Mouse (Mus musculus) midbrain, embryonic 14.5 days (tissue): ENCODE results near the gene Arhgef3. TPM values are rescaled to one million over a fixed set of nuclear protein-coding genes. Genes with fewer than 3 reads are reported as not detected.

Experiments
- ATAC-seq: fragments of 200-750 bp; cut with Nextera tagmentation; 2 replicates; pipeline ENCODE4 v1.8.0; 2017; ENCODE audit warnings: moderate number of reproducible peaks, moderate library complexity; ENCODE audit not compliant: low FRiP score, low TSS enrichment
- DNase-seq: peaks from one replicate; pipeline ENCODE4 v3.0.0-alpha.2; 2015
- H3K27ac ChIP-seq: fragments of 300-500 bp; sonication (generic); replicated peaks from 2 replicates; pipeline ENCODE4 v1.5.1; 2014; ENCODE audit warnings: mild to moderate bottlenecking, low read depth, low read length, moderate library complexity
- H3K27me3 ChIP-seq: fragments of 300-500 bp; sonication (generic); 2 replicates; pipeline ENCODE4 v1.6.1; 2014; ENCODE audit warnings: low read length, control low read depth, mixed read lengths; ENCODE audit not compliant: control insufficient read depth, insufficient read depth
- H3K36me3 ChIP-seq: fragments of 300-500 bp; sonication (generic); 2 replicates; pipeline ENCODE4 v1.6.1; 2014; ENCODE audit warnings: low read length, control low read depth; ENCODE audit not compliant: control insufficient read depth, insufficient read depth
- H3K4me1 ChIP-seq: fragments of 300-500 bp; sonication (generic); 2 replicates; pipeline ENCODE4 v1.6.1; 2014; ENCODE audit warnings: mild to moderate bottlenecking, antibody characterized with exemption, low read length, control low read depth; ENCODE audit not compliant: control insufficient read depth, insufficient read depth
- H3K4me2 ChIP-seq: fragments of 300-500 bp; sonication (generic); 2 replicates; pipeline ENCODE4 v1.6.1; 2014; ENCODE audit warnings: mild to moderate bottlenecking, low read length, moderate library complexity
- H3K4me3 ChIP-seq: fragments of 300-500 bp; sonication (generic); replicated peaks from 2 replicates; pipeline ENCODE4 v1.5.1; 2014; ENCODE audit warnings: low read depth, low read length
- H3K9ac ChIP-seq: fragments of 300-500 bp; sonication (generic); replicated peaks from 2 replicates; pipeline ENCODE4 v1.6.1; 2014; ENCODE audit warnings: mild to moderate bottlenecking, low read length, moderate library complexity
- H3K9me3 ChIP-seq: fragments of 300-500 bp; sonication (generic); 2 replicates; pipeline ENCODE4 v1.6.1; 2016; ENCODE audit warnings: low read length, control low read depth, mixed read lengths; ENCODE audit not compliant: control insufficient read depth
- WGBS: fragments of 180-500 bp; shearing (Covaris S2); extraction: QIAGEN DNeasy Blood & Tissue Kit; methylation state at CpG from one replicate; pipeline ENCODE4 v1.1.7; 2014; 5-methylcytosine and 5-hydroxymethylcytosine counted together
- polyA plus RNA-seq: library from polyadenylated mRNA; unstranded; fragments of >200 nt; fragmentation: Nextera tagmentation; extraction: Ambion mirVana; gene quantifications from 2 replicates; pipeline ENCODE4 v1.2.1, GENCODE M21; 2014

Gene Arhgef3
- polyA plus RNA-seq, 1 experiment from 2014 or later = 5.3 TPM

DNA sequence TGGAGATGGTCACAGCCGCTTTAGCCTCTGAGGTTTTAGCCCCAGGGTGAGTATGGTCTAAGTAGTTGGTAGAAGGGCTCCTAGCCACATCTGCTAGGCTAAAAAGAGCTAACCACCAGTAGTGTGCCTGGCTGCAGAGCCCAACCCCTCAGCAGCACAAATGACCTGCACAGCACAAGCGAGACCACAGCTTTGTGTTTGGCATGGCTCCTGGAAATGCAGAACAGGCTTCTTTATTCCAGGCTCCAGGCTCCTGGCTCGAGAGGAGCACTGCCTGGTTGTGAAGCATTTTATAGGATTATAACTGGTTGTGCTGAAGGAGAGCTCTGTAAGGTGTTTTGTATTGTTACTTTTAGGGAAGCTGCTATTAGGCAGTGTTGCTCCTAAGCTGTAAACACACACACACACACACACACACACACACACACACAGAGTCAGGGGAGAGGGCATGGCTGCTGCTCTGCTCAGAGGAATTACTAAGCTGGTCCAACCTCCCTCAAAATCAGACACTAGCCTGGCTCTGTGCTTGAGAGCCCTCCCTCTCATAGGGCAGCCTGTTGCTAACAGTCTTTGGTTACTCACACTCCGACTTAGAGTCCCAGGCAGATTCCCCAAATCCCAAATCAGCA lies 217.8 kb downstream of the Arhgef3 start:
- H3K27ac ChIP-seq = no peak overlapping the region
- H3K9ac ChIP-seq = no peak overlapping the region
- H3K36me3 ChIP-seq = no peaks in the 10 kb centered on the region
- H3K27me3 ChIP-seq = peaks cover 15% of the 10 kb centered on the region
- peaks cover 14% of the 10 kb centered on the region; the same call in 1 of the 2 replicates for H3K4me1 ChIP-seq
- H3K4me3 ChIP-seq = no peak overlapping the region
- H3K4me2 ChIP-seq = no peak overlapping the region
- WGBS = 31% methylated on average over 4 of the region's 4 CpGs
- ATAC-seq = no peak
- peak; percentile 64 for DNase-seq
- H3K9me3 ChIP-seq = no peaks in the 10 kb centered on the region

- Histone ChIP-seq H3K27ac (no peak overlapping the region), H3K9me3 (no peaks in the 10 kb centered on the region)
Observed at GRCm38 (mm10) chr14:27335331-27336207, 220.9 kb downstream of the Arhgef3 start.

GRCm38 (mm10) chr14:27336208-27337114 lies 221.8 kb downstream of the Arhgef3 start:
- Histone ChIP-seq H3K27ac (no peak overlapping the region), H3K4me1 (peaks cover 14% of the 10 kb centered on the region; the same call in 1 of the 2 replicates), H3K27me3 (peaks cover 16% of the 10 kb centered on the region), H3K4me3 (peak overlapping the region; percentile 50), H3K4me2 (peak overlapping the region; percentile 84), H3K9ac (peak overlapping the region; percentile 13; the same call in 1 of the 2 replicates), H3K36me3 (no peaks in the 10 kb centered on the region), H3K9me3 (no peaks in the 10 kb centered on the region)
- peak; percentile 47 for DNase-seq
- no peak for ATAC-seq
- 4% methylated on average over 34 of the region's 34 CpGs for WGBS

More at GRCm38 (mm10) chr14:27335331-27336207, 220.9 kb downstream of the Arhgef3 start:
- peak; percentile 53; the same call in 1 of the 2 replicates for ATAC-seq
- peak overlapping the region; percentile 13; the same call in 1 of the 2 replicates for H3K9ac ChIP-seq
- H3K27me3 ChIP-seq = peaks cover 16% of the 10 kb centered on the region
- H3K4me2 ChIP-seq = peak overlapping the region; percentile 84
- H3K4me3 ChIP-seq = peak overlapping the region; percentile 50
- no peaks in the 10 kb centered on the region for H3K36me3 ChIP-seq
- WGBS = 3% methylated on average over 37 of the region's 37 CpGs
- peak; percentile 83 for DNase-seq
- peaks cover 14% of the 10 kb centered on the region; the same call in 1 of the 2 replicates for H3K4me1 ChIP-seq

DNA sequence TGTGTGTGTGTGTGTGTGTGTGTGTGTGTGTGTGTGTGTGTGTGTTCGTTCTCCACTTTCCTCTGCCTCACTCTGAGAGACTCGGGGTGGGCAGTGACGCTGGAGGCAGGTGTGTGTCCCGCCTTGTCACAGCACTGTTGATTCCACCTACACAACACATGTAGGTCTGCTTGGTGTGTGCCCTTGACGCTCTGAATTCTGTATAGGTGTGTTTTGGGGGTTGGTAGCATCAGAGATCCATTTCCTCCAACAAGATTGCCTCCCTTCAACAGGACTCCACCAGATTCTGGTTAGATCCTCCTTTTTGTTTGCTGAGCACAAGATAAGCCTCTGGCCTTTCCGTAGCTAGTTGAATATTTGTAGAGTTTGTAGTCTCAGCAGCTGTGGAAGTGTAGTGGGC lies 222.5 kb downstream of the Arhgef3 start:
- Histone ChIP-seq H3K4me2 (no peak overlapping the region), H3K4me3 (no peak overlapping the region), H3K27ac (no peak overlapping the region), H3K4me1 (peaks cover 14% of the 10 kb centered on the region; the same call in 1 of the 2 replicates), H3K9me3 (no peaks in the 10 kb centered on the region), H3K27me3 (peaks cover 16% of the 10 kb centered on the region), H3K36me3 (no peaks in the 10 kb centered on the region), H3K9ac (no peak overlapping the region)
- WGBS = 74% methylated on average over 6 of the region's 6 CpGs
- DNase-seq = no peak
- ATAC-seq = no peak

DNA sequence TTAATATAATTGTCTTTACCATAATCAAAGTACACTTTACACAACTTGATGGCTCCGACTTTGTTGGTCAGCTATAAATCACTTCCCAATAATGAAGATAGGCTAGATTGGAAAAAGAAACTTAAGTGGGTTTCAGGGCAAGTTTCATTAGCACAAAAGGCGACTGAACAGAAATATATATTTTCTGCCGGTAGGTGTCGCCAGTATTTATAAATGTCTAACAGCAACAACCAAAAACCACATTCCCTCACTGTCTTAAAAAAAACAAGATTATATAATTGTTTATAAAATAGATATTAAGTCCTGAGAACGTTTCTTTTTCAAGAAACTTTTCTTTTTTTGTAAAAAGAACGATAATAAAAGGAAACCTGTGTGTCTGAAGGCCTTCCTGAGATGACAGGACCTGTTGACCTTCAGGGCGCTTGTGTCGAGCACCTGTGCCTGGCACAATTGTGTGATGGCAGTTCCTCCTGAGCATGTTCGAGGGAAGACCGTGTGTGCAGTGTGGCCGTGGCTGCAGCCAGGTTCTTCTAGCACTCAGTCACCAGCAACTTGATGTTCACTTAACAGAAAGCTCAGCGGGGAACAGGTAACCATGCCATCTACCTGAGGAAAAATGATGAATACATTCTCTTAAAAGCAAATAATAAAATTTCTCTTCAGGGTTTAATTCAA lies 223.5 kb downstream of the Arhgef3 start:
- 36% methylated on average over 12 of the region's 12 CpGs for whole genome bisulfite sequencing

DNA sequence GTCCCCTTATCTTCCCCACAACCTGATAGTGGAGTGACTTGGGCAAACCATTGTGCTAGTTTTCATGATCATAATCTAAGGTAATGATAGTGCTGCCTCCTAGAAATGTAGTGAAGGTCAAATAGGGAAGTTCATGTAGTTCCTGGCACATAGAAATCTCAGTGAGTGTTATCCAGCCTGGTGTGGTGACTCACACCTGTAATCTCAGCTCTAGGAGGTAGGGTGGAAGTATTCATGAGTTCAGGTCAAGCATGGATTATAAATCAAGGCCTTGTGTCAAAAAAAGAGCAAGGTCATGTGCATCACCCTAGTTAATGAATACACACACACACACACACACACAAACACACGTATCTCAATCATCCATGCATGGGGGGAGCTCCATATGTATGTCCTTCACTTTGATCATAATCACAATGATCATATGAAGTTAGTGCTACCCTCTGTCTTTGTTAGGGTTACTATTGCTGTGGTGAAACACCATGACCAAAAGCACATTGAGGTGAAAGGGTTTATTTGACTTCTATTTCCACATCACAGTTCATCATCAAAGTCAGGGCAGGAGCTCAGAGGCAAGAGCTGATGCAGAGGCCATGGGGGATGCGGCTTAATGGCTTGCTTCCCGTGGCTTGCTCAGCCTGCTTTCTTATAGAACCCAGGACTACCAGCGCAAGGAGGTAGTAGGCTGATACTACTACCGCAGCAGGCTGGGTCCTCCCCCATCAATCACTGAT lies 226.2 kb downstream of the Arhgef3 start:
- Histone ChIP-seq H3K27ac (no peak overlapping the region), H3K9me3 (no peaks in the 10 kb centered on the region), H3K36me3 (no peaks in the 10 kb centered on the region), H3K9ac (no peak overlapping the region), H3K4me3 (no peak overlapping the region), H3K27me3 (peaks cover 11% of the 10 kb centered on the region), H3K4me1 (peaks cover 8% of the 10 kb centered on the region; the same call in 1 of the 2 replicates), H3K4me2 (no peak overlapping the region)
- ATAC-seq = no peak
- WGBS = 81% methylated on average over 5 of the region's 5 CpGs
- DNase-seq = no peak

More for the DNA sequence above, 223.5 kb downstream of the Arhgef3 start:
- Histone ChIP-seq H3K36me3 (no peaks in the 10 kb centered on the region), H3K27ac (no peak overlapping the region), H3K4me3 (no peak overlapping the region), H3K9ac (no peak overlapping the region), H3K4me1 (peaks cover 14% of the 10 kb centered on the region; the same call in 1 of the 2 replicates), H3K27me3 (peaks cover 16% of the 10 kb centered on the region), H3K9me3 (no peaks in the 10 kb centered on the region), H3K4me2 (no peak overlapping the region)
- DNase-seq (peak; percentile 86), ATAC-seq (no peak)

DNA sequence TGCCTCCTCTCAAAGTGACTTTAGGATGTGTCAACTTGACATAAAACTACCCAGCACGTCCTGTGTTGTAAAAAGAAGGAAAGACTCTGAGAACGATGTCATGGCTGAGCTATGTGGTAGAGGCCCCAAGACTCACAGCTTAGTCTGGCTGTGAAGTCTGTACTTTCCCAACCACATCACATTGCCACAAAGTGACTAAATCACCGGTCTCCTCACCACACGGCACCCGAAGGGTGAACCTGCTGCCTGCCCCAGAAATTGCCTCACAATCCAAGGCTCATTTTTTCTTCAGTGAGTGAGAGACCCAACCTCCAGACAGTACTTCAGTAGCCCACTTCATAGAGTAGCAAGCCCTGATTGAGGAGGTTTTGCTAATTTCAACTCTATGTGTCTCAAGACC lies 226.8 kb downstream of the Arhgef3 start:
- no peak overlapping the region for H3K4me3 ChIP-seq
- DNase-seq = no peak
- no peak for ATAC-seq
- no peak overlapping the region for H3K9ac ChIP-seq
- no peaks in the 10 kb centered on the region for H3K9me3 ChIP-seq
- WGBS = 90% methylated on average over 5 of the region's 5 CpGs
- peaks cover 2% of the 10 kb centered on the region; the same call in 1 of the 2 replicates for H3K4me1 ChIP-seq
- H3K27me3 ChIP-seq = peaks cover 10% of the 10 kb centered on the region
- H3K36me3 ChIP-seq = no peaks in the 10 kb centered on the region
- no peak overlapping the region for H3K27ac ChIP-seq
- no peak overlapping the region for H3K4me2 ChIP-seq
